Mouse (Mus musculus): ENCODE measurements at regions not wholly inside any gene's neighbourhood (a gene's known extent, or its start where the extent isn't known, plus 50 kb on each side); places are given as distances from the start of the nearest gene placed in this dataset.

DNA sequence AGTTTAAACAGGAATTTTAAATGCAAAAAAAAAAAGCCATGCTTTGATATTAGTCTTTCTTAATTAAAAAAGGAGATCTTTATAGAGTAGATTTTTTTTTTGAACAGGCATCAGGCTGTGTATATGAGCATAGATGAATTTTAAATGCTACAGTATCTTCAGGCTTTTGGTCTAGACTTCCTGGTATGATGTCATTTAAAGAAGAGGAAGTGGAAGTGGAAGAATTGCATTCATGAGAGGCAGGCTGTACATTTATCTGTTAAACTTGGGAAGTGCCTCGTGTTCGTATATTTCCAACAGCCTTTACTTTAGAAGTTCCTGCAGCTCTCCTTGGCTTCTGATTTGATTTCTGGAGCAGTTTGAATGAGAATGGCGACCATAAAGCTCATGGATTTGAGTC is 95.8 kb upstream of the Mgmt start:
- DNase-seq (ENCODE audit: low read depth), result no peak

DNA sequence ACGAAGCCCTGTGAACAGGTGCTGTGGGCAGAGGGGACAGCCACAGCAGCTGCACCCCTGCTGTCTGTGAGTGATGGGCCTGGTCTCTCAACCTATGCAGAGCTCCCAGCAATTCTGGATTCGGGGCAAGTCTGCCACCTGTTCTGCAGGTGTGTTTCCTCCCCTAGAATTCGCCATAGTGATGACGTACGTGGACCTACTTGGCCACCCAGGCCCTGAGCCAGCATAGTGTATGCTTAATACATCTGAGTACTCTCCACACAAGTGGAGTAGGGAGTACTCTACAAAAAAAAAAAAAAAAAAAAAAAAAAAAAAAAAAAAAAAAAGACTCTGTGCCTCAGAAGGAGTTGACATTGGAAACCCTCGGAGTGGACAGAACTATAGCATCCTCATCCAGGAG is 87.3 kb upstream of the Mgmt start:
- DNase-seq (ENCODE audit: low read depth), result no peak

DNA sequence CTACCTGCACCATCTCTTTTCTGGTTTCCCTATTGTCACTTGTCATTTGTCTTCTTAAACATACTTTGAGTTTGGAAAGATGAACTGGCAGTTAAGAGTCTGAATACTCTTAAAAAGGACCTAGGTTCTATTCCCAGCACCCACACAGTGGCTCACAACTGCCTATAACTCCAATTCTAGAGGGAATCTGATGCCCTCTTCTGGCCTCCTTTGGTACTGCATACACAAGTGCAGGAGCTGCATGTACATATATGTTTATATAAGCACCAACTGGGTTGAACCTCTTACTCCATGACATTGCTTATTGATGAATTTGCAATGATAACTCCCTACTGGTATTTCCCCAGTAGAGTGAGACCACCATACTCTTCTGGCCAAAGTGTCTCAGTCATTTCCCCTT is 86.4 kb upstream of the Mgmt start:
- no peak for DNase-seq (ENCODE audit: low read depth)

DNA sequence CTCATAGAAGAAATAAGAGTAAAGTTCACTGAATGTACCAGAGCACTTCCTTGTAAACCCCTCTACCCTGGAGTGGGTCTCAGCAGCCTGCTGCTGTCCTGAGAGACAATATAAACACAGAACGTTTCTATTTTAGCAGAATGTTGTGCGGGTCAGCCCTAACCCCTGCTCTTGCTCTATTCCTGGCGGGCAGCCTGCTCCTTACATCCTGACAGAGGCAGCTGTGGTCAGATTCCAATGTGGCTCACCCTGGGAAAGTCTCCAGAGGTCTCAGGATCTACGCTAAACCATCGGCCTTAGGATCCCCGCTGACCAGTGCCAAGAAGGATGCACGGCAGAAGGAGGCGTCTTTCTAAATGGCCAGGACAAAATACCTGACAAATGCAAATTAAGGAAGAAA is 84.8 kb upstream of the Mgmt start:
- DNase-seq (ENCODE audit: low read depth), result no peak

DNA sequence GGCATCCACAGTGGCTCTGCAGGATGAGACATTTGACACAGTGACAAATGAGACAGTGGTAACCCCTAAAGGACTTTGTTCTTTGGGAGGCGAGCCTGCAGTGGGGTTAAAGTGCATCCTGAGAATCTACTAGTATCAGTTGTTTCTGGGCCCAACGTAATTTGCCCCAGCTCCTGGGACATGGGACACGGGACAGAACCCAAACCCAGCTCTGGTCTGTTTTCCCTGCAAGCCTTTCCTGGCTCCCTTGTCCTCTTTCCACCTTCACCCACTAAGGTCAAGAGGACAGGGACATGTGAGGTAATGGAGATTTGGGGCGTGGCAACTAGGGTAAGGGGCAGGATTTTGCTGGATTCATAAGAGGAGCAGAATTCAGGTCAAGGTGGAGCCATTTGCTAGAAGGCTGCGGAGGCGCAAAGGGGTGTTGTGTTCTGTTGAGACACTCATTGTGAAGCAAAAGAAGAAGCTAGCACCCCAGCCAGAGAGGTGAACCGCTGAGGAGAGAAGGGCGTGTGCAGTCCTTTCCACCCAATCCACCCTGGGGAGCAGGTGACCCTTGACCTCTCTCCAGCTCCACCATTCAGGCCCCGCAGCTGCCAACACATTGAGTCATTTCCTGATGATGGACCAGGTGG is 80.6 kb upstream of the Mgmt start:
- no peak for DNase-seq (ENCODE audit: low read depth)

DNA sequence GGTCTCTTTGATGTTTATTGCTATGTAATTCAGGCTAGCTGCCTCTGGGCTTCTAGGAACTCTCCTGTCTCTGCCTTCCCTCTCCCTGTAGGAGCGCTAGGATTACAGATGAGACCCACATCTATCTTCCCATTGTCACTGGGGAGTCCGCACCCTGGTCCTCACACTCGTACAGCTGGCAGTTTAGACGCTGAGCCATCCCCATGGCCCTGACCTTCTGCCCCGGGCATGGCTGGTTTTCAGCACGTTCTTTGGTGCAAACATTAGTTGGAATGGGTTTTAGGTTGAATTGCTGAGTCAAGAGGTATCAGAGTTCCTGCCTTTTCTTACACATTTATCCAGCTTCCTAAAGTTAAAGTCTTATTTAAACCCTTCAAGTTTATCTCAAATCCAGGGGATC is 79.7 kb upstream of the Mgmt start:
- DNase-seq (ENCODE audit: low read depth), result no peak

DNA sequence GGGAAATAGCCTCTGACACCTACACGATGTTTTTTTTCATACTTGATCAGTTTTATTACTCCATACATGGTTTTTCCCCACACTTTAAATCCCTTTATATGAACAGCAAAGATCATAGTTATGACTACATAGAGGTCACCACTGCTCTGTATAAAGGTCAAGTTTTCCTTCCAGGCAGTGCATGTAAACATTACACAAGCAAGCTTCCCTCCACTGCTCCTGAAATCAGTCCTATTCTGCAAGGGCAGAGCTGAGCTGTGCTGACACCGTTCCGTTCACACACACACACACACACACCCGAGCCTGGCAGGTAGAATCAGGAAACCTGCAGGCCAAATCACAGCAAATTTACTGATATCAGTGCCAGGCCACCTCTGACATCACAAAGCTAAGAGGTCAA is 74.1 kb upstream of the Mgmt start:
- DNase-seq (ENCODE audit: low read depth), result no peak

DNA sequence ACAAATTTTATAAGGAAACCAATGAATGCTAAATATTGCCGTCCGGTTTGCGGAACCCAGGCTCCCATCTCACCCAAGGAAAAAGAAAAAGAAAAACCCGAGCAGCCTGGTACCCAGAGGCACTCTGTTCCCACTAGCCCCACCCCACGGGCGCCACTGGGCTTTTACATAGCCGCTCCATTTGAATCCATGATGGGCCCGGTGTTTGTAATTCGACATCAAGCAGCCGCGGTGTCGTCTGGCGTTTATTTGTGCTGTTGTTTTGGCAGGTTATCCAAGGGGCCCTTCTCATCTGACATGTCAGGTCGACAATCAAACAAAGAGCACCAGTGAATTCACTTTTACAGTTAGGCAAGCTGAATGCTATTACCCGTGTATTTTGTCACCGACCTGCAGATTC is 68.8 kb upstream of the Mgmt start:
- DNase-seq (ENCODE audit: low read depth), result no peak

DNA sequence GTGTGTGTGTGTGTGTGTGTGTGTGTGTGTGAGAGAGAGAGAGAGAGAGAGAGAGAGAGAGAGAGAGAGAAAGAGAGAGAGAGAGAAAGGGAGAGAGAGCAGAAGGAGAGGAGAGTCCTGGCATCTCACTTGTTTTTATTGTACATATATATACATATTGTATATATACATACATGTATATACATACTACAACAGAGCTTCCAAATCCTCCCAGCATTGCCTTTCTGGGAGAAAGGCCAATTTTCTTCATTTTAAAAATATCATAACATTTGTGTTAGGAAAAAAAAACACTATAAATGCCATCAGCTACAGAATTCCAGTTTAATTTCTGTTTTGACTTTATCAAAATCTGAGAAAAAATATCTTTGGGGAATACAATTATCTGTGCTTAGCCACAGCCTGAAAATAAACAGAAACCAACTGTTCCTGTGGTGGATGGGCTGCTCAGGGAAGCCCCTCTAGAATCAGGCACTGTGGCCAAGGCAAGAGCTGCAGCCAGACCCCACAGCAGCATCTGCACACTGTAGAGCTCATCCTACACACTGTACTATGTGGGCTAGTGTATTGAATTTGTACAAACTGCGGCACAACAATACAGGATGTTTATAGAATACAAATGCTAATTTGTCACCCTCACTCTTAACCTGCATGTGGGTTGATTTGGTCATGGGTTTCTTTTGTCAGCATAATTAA is 64.6 kb upstream of the Mgmt start:
- DNase-seq (ENCODE audit: low read depth), result no peak

DNA sequence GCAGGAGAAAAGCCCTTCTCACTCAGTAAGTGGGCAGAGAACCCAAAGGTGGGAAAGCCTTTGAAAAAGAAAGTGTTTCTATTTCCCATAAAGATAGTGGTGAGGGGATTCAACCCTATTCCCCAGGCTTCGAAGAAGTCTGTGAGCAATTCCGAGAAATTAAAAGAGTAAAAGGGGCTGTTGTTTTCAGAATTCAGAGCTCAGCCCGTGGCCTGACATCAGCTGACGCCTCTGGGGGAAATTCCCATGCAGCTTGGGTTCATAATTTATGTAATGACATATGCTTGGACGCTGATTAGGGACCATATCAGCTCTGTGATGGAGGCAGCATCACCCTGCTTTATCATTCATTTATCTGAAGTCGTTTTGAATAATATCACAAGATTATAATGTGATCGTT is 62.0 kb upstream of the Mgmt start:
- DNase-seq (ENCODE audit: low read depth), result no peak

DNA sequence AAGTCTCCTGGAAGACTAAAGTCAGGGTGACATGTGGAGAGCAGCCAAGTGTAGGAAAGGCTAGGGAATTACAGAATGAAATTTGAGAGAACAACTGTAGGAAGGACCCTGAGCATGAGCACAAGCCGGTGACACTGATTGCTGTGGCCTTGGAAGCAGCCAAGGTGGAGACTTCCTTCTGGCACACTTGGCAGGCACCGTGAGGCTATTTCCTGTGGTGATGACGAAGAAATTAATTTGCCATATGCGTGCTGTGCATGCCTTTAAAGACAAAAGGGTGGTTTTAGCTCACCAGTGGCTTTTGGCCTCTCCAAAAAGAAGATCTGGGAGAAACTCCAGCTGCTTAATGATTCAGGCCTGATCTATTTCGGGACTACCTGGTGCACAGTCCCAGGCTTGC is 55.4 kb upstream of the Mgmt start:
- no peak for DNase-seq (ENCODE audit: low read depth)

DNA sequence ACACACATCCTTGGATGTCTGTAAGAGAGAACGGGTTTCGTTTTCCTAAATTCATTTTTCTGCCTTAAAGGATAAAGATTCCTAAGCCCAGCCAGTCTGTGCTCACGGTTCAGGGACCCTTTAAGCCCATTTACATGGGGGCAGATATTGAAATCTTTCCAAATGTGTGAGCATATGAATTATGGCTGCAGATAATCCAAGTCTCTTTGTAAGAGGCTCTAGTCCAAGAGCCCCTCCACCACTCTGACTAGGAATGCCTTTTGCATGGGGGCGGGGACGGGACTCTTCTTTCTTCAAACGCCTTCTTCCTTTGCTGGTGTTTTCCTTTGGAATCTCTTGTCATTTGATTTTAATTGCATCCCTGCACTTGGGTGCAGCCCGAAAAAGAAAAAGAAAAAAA is 54.2 kb upstream of the Mgmt start:
- DNase-seq (ENCODE audit: low read depth), result no peak

DNA sequence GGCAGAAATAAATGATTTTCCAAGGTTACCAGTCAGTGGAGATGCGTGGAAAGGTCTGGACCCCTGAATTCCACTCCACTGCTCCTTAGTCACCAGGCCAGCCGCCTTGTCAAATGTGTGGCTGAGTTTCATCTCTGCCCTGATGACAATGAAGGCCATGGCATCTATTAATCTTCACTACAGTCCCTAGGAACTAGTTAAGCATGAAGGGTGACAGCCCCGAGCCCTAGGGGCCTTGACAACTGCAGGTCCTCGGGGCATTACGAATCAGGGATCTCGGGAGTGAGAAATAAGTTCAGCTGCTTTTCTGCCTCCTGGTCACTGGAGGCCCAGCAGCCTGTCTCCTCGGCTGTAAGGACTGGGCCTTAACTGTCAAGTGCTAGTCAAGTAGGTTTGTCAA is 51.7 kb upstream of the Mgmt start:
- no peak for DNase-seq (ENCODE audit: low read depth)

DNA sequence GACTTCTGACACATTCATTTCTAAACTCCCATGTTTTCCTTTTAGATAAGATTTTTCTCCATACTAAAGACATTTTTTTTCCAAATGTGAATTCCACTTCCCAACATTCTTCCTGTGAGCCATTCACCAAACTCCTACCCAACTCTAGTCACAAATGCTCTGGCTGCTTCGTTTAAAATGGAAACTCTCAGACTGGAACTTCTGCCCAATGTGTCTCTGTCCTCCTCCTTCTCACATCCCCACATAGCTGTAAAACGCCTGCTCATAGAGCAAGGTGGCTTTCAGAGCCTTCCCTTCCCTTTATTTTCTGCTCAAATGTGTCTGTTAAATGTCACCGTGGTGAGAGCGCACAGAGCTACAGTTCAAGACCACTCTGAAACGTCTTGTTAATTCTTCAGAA is 50.1 kb upstream of the Mgmt start:
- DNase-seq (ENCODE audit: low read depth), result no peak
